Mouse (Mus musculus): ENCODE data around the gene Bok. TPM values are rescaled to one million over a fixed set of nuclear protein-coding genes. Genes with fewer than 3 reads are reported as not detected.

Gene Bok
- polyA plus RNA-seq, 1 experiment from 2014 or later = 48.2 TPM

Other genes starting within 250 kb of the Bok start
- gene Hdlbp, start 206.8 kb upstream of the Bok start, polyA plus RNA-seq (2015; fragmentation: Nextera tagmentation; extraction: Ambion mirVana) = 179 and 184 TPM in 2 replicates
- gene Farp2, start 173.6 kb upstream of the Bok start, polyA plus RNA-seq (2015; fragmentation: Nextera tagmentation; extraction: Ambion mirVana) = 10.5 and 10.9 TPM in 2 replicates
- gene Stk25, start 27.0 kb upstream of the Bok start, polyA plus RNA-seq (2015; fragmentation: Nextera tagmentation; extraction: Ambion mirVana) = 171 and 196 TPM in 2 replicates
- gene Atg4b, start 65.8 kb downstream of the Bok start, polyA plus RNA-seq (2015; fragmentation: Nextera tagmentation; extraction: Ambion mirVana) = 90.4 and 92.3 TPM in 2 replicates
- gene Thap4, start 69.2 kb downstream of the Bok start, polyA plus RNA-seq (2015; fragmentation: Nextera tagmentation; extraction: Ambion mirVana) = 58.4 and 58.9 TPM in 2 replicates
- gene Dtymk, start 116.3 kb downstream of the Bok start, polyA plus RNA-seq (2015; fragmentation: Nextera tagmentation; extraction: Ambion mirVana) = 267 and 281 TPM in 2 replicates
- gene Ing5, start 118.3 kb downstream of the Bok start, polyA plus RNA-seq (2015; fragmentation: Nextera tagmentation; extraction: Ambion mirVana) = 16.1 and 16.5 TPM in 2 replicates
- gene D2hgdh, start 139.2 kb downstream of the Bok start, polyA plus RNA-seq (2015; fragmentation: Nextera tagmentation; extraction: Ambion mirVana) = 18.1 and 19.4 TPM in 2 replicates
- 0.30 TPM in 1 of 2 replicates, not detected in the other for gene Gal3st2, start 175.6 kb downstream of the Bok start, polyA plus RNA-seq (2015; fragmentation: Nextera tagmentation; extraction: Ambion mirVana)
- gene Gal3st2b, start 232.7 kb downstream of the Bok start, polyA plus RNA-seq (2015; fragmentation: Nextera tagmentation; extraction: Ambion mirVana) = not detected in 2 replicates